Mouse (Mus musculus): Measurements from ENCODE around the gene Sft2d2.

Gene Sft2d2

DNA sequence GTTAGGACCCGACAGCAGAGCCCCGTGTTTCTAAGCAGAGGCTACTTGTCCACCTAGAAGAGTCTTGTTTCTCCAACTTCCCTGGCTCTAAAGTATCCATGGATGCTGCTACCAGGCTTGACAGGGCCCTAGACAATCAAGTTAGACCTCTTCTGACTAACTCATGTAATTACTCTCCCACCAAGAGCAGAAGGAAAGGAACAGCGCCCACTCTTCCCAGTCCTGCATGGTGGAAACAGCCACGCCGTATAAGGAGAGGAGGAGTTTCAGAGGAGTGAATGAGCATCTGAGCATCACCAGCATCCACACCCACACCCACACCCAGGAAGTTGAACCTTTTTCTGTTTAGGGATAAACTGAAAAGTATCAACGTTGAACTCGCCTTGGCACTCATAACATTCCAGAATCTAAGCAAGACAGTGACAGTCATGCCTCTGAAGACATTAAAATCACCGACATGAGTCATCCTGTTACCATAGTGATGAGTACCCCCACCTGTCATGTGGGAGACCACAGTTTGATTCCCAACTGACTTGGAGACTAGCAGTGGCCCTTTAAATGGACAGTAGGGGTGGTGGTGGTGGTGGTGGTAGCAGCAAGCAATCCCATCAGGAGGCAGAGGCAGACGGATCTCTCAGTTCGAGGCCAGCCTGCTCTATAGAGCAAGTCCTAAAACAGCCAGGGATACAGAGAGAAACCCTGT lies 3.5 kb downstream of the Sft2d2 start:
- no peak for DNase-seq

DNA sequence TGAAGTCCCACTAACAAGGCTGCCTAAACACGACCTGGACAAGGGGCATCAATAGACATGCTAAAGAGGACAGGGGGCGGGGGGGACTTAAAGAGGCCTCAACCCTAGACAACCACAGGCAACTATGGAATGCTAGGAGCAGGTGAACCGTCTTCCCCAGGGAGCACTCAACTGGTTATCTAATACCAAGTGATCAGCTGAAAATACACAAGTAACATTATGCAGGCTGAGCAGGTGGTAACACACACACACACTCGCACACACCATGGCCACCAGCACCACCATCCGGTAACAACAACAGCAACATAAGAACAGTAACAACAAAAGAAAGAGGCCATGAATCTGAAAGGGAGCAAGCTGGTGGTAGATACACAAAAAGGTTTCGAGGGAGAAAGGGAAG lies 4.2 kb downstream of the Sft2d2 start:
- no peak for DNase-seq

DNA sequence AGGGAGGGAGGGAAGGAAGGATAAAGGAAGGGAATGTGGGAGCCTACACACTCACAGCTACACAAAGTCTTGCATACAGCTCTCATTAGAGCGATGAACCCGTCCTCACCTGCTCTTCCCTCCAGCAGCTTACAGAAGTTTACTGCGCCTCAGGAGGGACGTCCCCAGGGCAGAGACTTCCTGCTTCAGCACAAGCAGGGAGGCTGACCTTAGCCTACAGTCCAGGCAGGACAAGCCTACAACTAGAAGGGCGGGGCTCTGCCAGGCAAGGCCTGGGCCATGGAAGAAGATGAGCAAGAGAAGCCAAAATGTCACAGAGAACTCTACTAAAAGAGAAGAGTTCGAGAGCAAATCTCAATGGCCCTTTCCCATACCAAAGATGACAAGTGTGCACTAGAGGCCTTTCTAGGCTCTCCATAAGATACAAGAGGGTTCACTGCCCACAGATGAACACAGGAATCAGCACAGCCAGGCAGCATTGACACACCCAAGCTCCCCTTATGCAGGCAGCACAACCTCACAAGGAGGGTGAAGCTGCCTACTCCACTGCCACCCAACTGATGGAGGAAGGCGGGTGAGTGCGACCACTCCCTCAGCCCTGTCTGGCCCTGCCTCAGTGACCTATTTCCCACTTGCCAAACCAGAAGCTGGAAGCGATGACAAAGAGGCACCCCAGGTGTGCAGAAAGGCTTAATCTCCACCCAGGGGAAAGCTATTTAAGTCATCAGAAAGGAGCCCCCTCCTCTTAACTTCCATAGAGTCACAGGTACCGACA lies 5.2 kb downstream of the Sft2d2 start:
- peak in 1 of 2 experiments; percentile 35 for DNase-seq

DNA sequence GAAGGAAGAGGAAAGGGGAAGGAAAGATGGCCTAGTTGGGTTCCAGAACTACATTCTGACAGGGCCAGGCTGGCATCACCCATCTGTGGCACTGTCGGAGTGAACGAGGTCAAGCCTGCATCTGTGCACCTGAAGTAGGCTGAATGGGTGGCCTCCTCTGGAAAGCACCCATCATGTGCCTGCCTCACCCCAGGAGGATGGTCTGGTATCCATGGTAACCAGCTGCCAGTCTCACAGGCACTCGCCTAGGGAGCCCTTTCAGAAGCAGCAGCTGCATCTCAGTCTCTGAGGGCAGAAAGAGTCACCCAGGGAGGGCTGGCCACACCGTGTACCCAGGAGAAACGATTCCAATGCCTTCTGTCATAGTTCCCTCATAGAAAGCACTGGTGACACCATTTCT lies 6.9 kb downstream of the Sft2d2 start:
- DNase-seq = no peak

DNA sequence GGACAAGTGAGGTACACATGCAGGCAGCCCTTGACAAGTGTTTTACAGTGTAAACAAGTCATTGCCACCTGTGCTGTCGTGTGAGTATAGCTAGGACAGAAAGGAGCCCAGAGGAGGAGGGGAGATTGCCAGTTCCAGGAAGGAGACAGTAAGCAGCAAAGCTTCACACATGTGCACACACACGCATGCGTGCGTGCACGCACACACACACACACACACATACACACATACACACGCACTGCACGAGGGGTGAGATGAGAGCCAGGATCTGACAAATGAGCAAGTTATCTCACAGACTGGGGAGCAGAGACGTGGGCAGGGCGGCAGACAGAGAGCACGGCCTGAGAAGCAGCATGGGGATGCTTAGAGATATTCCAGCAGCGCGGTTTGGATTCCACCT lies 7.7 kb downstream of the Sft2d2 start:
- DNase-seq = no peak

DNA sequence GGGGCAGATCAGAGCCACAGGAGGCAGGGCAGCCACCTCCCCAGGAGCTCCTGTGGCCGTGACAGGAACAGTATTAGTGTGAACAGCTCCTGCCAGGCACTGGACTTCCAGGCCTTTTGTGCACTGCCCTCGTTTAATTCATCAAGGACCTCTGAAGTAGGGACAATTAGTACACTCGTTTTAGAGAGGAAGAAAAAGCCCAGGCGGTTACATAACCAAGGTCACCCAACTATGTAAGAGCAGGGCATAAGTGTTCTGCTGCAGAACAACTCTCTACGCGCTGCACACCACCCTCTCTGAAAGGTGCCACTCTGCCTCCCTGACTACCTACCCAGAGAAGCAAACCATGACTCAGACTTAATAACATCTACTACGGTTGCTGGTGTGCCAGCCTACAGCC lies 9.1 kb downstream of the Sft2d2 start:
- no peak for DNase-seq

DNA sequence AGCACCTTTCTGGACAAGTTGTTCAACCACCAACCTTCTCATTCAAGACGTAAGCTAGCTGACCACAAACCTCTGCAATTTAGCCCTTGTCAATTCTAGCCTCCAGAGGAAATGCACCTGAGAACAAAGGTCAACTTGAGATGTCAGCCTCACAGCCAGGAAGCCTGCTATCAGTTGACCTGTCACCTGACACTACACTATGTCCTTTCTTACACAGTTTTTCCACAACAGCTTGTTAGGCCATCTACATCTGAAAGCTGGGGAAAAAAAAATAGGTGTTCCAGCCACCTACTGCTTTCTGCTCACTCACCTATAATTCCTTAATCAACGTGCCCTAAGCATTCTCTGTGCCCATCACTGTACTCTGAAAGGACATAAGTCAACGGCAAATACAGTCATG lies 10.1 kb downstream of the Sft2d2 start:
- no peak for DNase-seq

DNA sequence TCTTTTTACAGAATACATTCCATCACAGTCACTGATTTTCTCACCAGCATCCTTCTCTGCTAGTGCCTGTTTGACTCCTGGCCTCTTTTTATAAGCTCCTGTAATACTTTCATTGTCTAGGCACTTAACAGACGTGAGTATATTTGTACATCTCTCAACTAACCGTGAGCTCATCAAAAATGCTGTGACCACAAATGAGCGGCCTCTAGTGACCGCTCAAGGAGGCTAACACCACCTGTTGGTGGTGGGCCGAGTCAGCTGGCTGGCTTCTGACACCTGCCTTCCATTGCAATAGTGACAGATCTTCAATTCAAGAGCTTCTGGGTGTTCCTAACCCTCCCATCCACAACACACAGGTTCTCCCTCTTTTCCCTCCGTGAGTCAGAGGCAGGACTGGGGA lies 10.8 kb downstream of the Sft2d2 start:
- no peak for DNase-seq

DNA sequence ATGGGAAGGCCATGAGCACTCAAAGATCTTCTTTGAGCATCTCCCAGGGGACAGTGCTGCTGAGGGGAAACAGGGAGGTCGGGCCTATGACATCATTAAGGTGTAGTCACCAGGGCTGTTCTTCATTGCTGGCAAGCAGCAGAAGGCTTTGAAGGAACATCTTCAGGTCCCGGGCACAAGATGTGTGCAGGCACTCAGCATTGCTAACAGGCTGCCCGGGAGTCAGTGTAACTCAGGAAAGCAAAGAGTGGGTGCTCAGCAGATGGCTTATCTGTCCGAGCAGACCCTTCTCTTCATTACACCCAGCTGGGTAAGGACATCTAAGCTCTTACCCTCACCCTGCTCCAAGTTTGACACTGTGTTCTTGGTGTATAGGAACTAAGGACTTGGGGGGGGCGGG lies 14.9 kb downstream of the Sft2d2 start:
- no peak for DNase-seq

DNA sequence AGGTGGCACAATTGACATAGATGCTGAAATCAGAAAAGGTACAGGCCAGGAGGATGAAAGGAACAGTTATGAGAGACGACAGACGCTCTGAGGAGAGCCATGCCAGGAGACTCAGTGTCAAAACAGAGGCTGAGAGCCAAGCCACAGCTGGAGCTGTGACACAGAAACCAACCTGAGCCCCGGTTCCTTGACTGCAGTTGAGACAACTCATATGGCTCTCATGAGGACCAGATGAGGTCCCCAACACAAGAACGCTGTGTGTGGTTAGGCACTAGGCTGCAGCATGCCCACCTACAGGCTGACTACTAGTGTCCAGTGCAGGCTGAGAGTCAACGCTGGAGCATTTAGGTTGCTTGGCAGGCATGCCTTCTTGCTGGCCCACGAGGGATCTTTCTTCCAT lies 16.2 kb downstream of the Sft2d2 start:
- no peak for DNase-seq

DNA sequence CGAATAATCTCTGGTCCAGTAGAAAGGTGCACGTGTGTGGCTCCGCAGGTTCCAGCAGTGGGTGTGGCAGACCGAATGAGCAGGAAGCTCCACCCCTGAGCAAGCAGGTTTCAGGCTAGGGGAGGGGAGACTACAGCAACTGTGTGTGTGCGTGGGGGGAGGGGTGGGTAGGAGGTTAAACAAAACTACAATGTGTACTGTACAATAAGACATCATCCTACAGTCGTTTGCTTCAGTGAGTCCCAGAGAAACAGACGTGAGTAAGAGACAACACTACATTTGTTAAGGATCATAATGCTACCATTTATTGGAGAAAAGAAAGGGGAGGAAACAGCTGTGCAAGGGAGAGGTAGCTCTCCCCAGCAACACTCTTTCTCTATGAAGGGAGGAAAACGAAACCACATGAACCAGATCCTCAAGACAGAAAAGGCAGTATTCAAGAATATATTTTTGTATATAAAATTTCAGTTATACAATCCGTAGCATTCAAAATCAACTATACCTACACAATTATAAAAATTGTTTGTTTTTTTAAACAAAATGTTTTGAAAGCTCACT lies 20.1 kb downstream of the Sft2d2 start:
- no peak for DNase-seq

DNA sequence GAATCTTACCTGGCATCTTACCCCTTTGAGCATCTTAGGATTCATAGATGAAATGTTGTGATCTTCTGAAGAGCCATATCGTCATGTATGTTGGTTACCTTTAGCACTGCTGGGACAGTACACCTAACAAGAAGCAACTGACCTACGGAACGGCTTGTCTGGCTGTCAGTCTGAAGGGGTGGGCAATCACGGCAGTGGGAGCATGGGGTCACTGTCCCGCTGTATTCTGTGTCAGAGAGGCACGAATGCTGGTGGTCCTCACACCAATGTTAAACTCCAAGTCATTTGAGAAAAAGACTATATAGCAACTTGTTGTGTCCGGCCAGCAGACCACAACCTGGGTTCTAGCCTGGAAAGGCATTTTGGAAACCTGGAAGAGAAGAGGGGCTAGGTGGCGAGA lies 23.0 kb downstream of the Sft2d2 start:
- no peak for DNase-seq

DNA sequence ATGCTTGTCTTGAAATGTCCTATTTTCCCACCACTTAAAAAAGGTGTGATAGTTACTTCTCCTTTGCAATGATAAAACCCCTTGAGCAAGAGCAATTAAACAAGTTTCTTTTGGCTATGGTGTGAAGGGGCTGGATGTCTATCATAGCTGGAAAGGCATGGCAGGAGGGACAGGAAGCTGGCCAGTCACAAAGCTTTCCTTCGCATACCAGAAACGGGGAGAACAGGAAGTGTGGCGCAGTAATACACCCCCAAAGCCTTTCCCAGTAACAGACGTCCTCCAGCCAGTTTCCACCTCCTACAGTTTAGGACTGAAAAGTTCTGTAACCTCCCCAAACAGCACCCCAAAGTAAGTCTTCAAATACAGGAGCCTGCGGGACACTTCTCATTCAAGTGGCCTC lies 24.1 kb downstream of the Sft2d2 start:
- DNase-seq = no peak

DNA sequence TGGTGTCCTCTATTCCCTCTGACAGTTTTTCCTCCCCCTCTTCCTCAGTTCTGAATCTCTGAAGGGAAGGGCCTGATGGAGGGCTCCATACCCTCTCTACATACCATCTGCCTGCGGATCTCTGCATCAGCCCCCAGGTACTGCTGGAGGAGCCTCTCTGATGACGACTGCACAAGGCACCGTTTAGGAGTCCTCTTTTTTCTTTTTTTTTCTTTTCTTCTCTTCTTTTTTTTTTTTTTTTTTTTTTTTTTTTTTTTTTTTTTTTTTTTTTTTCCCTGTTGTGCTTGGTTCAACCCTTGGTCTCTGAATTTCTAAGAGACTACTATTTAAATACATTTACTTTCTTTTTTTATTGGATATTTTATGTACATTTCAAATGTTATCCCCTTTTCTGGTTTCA lies 24.8 kb downstream of the Sft2d2 start:
- DNase-seq = no peak

DNA sequence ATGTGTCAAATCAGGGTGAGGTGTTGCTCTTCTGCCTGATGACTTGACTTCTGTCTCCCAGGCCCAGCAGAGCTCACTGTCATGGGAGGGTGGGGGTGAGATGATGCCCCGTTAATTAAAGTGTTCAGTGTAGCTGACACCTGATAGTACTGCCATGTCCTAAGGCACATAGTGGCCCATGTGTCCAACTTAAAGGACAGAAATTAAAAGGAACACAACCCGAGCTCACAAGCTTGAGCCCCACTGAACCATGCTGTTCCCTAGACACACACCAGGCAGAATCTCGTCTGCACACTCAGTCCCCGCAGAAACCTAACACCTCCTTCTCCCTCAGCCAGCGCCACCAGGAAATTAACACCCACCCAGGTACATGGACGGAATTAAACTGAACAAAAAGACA lies 29.3 kb downstream of the Sft2d2 start:
- no peak for DNase-seq

DNA sequence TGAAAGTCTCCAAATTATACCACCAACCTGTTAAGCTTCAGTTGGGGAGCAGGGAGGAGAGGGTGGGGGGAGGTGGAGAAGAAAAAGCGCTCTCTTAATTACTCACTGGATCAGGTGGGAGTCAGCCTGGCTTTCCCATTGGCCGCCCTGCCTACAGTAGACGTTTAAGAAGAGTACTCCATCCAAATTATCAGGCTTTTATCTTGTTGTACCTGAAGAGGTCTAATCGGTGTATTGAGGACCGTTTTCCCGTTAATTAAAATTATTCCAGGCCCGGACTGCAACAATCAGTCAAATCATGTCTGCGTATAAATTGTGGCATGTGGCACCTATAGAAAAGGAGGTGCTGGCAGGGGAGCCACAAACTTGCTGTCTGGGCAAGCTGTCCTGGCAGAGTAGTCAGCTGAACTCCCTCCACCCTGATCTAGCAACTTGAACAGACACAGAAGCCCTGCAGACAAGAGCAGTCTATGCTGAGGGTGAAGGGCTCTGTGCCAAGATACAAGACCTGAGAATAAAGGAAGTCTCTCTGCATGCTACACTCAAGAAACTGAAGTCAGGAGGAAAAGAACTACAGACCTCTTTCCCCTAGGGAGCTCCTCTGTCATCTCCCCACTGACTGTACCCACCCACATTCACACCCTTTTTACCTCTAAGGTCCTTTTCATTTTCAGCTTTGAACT lies 33.4 kb downstream of the Sft2d2 start, which contains the start of gene Tbx19:
Tbx19 (minus strand) TSS at position 51 of the 683 bp plus-strand sequence.
- DNase-seq = no peak

DNA sequence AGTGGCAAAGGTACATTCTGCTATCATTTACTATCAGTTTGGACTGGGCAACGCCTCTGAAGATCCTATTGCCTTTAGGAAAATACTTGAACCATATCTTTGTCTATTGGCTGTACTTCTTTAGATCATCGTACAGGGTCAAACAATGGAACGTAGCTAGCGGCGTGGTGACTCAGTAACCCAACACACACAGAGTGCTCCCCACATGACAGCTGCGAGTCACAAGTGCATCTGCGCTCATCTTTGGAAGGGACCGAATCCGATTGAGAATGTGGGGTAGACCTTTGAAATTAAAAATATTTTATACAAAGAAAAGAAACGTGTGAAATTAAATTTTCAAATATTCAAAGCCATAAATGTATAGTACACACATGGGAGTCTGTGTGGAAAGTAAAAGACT lies 35.4 kb downstream of the Sft2d2 start:
- no peak for DNase-seq

DNA sequence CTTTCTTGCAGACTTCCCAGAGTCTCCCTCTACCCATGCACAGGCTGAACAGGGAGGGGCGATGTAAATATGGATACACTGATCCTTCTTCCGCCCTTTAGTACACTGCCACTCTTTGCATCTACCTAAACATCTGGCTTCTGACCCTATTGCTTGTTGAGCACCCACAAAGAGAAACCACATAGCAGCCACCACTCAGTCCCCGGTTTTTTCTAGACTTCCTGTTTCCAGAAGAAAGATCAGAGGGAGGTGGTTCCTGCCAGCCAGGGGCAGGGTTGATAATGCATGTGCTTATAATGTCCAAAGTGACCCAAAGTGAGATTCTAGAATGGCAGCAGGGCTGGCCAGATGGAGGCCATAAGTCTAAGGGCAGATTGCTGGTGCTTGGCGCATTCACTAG lies 40.1 kb downstream of the Sft2d2 start:
- no peak for DNase-seq

DNA sequence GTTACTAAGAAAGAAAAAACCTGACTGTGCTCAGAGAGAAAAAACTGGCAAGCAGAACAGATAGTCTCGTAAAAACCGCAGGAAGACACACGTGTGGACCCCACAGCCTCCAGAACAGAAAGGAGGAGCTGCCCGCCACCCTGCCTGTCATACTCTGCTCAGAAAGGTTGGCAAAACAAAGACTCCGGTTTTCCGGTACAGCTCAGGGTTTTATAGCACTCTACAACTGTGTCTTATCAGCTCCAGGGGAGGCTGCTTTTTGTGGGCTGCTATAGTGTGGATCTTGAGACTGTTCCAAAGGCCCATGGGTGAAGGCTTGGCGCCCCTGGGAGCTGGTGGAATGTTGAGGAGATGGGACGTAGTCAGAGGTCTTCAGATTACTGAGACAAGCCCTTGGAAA lies 43.0 kb downstream of the Sft2d2 start:
- DNase-seq = no peak

DNA sequence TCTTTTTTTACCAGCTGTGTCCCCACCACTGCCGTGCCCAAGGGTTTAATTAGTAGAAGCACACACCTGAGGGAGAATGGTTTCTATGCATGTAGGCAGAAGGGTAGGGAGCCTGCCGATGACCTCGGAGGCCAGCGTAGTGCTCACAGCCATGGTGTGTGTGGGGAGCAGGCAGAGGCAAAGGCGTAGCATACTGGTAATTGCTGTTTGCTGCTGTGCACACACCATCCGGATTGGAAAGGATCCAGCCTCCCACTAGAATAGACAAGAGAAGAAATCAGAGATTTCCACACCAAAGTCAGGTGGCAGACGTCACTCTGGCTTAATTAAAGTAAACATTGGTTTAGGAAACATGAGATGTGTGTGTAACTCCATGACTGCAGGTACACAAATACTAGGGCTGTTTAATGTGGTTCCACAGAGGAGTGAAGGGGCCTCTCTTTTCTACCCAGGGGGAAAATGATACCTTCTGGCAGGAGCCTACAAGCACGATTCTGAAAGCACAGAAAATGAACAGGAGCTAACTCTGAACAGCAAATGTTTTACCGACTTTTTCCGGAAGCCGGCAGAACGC lies 51.8 kb downstream of the Sft2d2 start:
- DNase-seq = no peak

DNA sequence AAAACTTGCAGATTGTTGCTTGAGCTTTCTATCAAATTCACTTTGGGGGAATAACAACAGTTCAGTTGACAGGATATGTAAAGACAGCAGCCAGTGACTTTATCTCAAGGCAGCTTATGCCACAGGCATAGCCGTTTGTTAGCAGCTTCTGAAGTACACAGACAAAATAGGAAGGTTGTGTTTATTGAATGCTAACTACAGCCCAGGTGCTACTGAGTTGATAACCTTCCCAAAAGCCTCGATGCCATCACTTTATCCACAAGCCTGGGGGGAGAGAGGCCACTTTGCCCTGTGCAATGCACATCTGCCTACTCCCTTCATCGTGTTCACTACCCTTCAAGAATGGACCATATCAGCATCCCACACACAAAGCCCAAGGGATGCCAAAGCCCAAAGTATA lies 54.0 kb downstream of the Sft2d2 start:
- DNase-seq = no peak

DNA sequence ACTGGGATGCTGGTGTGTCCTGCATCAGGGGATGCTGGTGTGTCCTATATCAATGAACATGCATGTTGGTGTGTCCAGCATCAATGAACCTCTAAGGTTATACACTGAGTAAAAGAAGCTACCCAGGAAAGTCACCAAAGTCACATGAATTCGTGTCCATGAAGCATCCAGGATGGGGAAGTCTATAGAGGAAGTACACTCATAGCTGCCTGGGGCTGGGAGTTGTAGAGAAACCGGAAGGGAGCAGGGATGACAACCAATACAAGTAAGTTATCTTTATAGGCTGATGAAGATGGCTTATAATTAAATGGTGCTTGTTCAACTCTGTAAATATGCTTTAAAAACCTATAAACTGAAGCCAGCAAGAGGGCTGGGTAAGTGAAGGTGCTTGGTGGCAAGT lies 60.4 kb downstream of the Sft2d2 start:
- no peak for DNase-seq

DNA sequence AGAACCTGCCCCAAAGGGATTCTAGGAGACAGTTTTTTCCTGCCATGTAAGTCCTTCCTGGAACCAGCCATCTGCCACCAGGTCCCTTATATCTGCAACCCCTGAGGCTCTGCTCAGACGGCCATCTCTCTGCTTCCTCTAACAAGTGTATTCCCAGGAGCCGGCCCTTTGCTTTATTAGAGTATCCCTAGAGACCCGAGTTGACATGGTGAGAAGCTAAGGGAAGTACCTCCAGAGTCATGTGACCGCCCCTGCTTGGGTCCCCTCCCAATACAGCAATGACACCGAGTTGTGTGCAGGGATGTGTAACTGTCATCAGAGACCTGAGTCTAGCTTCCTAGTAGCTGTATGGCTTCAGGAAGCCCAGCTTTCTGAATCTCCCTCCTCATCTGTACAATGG lies 61.0 kb downstream of the Sft2d2 start:
- no peak for DNase-seq

Measured in spleen, adult 18-20 months (tissue).